Mouse (Mus musculus) hindbrain, embryonic 12.5 days (tissue): ENCODE data around the gene Olfr625-ps1. TPM values are rescaled to one million over a fixed set of nuclear protein-coding genes. Genes with fewer than 3 reads are reported as not detected.
"Not testable (repeated sequence)": the region's sequence is repeated elsewhere in the genome, so short reads cannot be mapped to it uniquely, and the experiment has no call there.

Experiments
- ATAC-seq: fragments of 200-750 bp; cut with Nextera tagmentation; 2 replicates; pipeline ENCODE4 v1.8.0; 2017; ENCODE audit warnings: moderate TSS enrichment; ENCODE audit not compliant: low FRiP score
- H3K27ac ChIP-seq: fragments of 300-500 bp; sonication (generic); 2 replicates; pipeline ENCODE4 v1.5.1; 2016; ENCODE audit warnings: mild to moderate bottlenecking
- H3K27me3 ChIP-seq: fragments of 300-500 bp; sonication (generic); 2 replicates; pipeline ENCODE4 v1.6.1; 2016; ENCODE audit warnings: mild to moderate bottlenecking
- H3K36me3 ChIP-seq: fragments of 300-500 bp; sonication (generic); 2 replicates; pipeline ENCODE4 v1.6.1; 2016; ENCODE audit warnings: mild to moderate bottlenecking
- H3K4me1 ChIP-seq: fragments of 300-500 bp; sonication (generic); 2 replicates; pipeline ENCODE4 v1.6.1; 2016
- H3K4me2 ChIP-seq: fragments of 300-500 bp; sonication (generic); replicated peaks from 2 replicates; pipeline ENCODE4 v1.6.1; 2016; ENCODE audit warnings: mild to moderate bottlenecking
- H3K4me3 ChIP-seq: fragments of 300-500 bp; sonication (generic); 2 replicates; pipeline ENCODE4 v1.5.1; 2016; ENCODE audit warnings: mild to moderate bottlenecking
- H3K9ac ChIP-seq: fragments of 300-500 bp; sonication (generic); 2 replicates; pipeline ENCODE4 v1.6.1; 2016; ENCODE audit warnings: mild to moderate bottlenecking, moderate library complexity
- H3K9me3 ChIP-seq: fragments of 300-500 bp; sonication (generic); replicated peaks from 2 replicates; pipeline ENCODE4 v1.6.1; 2016; ENCODE audit warnings: mild to moderate bottlenecking
- WGBS: fragments of 180-500 bp; shearing (Covaris S2); methylation state at CpG from one replicate; pipeline ENCODE4 v1.1.7; 2016; 5-methylcytosine and 5-hydroxymethylcytosine counted together
- polyA plus RNA-seq: library from polyadenylated mRNA; unstranded; fragments of >200 nt; fragmentation: Nextera tagmentation; extraction: Ambion mirVana; gene quantifications from 2 replicates; pipeline ENCODE4 v1.2.1, GENCODE M21; 2016

Gene Olfr625-ps1
- not detected in 2 replicates for polyA plus RNA-seq

DNA sequence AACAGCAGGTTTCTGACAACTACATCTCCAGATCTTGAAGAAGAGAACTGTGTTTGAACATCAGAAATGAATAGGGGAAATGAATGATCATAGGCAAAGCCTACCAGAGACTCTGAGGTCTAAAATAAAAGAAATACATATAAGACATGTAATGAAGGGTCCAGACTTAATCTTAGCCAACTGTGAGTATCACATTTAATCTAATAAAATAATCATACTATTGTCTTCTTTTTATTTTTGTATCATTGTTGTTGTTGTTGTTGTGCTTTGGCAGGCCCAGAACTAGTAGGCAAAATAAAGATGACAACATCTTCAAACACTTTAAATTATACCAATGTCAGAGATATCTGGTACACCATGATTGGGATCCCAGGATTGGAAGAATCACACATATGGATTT is at the start of gene Olfr625-ps1:
TSS of gene Olfr625-ps1 (plus strand) at position 301 of the 400 bp plus-strand sequence.
- Histone ChIP-seq H3K27me3 (no peaks in the 10 kb centered on the region), H3K9me3 (no peaks in the 10 kb centered on the region), H3K9ac (no peak within 1 kb of the TSS), H3K4me3 (no peak within 1 kb of the TSS), H3K4me2 (no peak within 1 kb of the TSS), H3K4me1 (no peaks in the 10 kb centered on the region), H3K36me3 (no peaks in the 10 kb centered on the region), H3K27ac (no peak within 1 kb of the TSS)
- no peak for ATAC-seq

DNA sequence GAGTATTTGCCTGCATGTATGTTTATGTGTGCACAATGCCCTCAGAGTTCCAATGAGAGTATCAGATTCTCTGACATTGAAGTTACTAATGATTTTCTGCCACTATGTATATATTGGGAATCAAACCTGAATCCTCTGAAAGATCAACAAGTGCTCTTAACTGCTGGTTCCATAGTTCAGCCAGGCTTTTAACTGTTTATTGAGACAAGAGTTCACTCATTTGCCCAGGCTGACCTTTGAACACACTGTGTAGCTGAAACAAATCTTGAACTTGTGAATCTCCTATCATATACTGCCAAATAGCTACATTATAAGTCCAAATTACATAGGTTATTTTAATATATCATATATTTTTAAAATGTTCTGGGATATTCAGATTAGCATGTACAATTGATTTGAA is 45.7 kb upstream of the Olfr625-ps1 start:
- Histone ChIP-seq H3K4me3 (no peak overlapping the region), H3K4me2 (no peak overlapping the region), H3K4me1 (no peaks in the 10 kb centered on the region), H3K27me3 (no peaks in the 10 kb centered on the region), H3K9me3 (no peaks in the 10 kb centered on the region), H3K27ac (no peak overlapping the region), H3K36me3 (no peaks in the 10 kb centered on the region), H3K9ac (no peak overlapping the region)
- ATAC-seq = no peak

DNA sequence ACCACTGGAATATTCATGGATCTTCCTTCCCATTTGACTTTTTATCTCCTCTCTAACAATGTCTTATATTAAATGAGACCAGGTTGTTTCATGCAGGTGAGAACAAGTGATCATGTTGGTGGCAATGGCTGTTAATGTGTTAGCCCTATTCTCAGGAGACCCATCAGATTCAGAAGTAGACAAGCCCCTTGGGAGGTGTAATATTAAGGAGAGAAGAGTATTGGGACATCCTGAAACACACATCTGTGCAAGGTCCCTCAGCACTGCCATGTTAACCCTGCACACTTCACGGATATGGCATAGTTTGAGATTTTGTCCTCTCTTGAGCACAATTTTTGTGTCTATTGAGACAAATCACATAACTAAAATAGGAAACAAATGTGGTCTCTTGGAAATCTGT is 39.9 kb upstream of the Olfr625-ps1 start, which contains the start of gene Olfr622:
TSS of gene Olfr622 (minus strand) at position 101 of the 400 bp plus-strand sequence.
- 79% methylated on average over 1 of the region's 1 CpGs for WGBS
- no peak for ATAC-seq
- Histone ChIP-seq H3K9me3 (no peaks in the 10 kb centered on the region), H3K4me2 (no peak within 1 kb of the TSS), H3K4me1 (no peaks in the 10 kb centered on the region), H3K27me3 (no peaks in the 10 kb centered on the region), H3K4me3 (no peak within 1 kb of the TSS), H3K9ac (no peak within 1 kb of the TSS), H3K36me3 (no peaks in the 10 kb centered on the region), H3K27ac (no peak within 1 kb of the TSS)

DNA sequence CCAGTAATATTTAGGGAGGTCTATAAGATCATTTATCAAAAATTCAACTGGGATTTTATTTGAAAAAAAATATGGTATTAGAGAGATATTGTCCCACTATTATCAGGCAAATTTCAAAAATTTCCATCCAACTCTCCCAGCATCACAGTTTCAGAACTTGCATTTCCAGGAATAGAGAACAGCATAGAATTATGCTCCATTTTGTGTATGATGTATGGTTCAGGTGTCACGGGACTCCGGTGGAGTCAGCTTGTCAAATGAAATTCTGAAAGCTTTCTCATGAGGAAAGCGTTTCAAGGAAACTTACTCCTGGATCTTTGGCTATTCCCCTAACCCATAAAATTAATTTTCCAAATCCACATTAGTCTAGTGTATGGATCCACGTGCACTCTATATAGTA is 38.5 kb upstream of the Olfr625-ps1 start:
- 93% methylated on average over 4 of the region's 4 CpGs for WGBS
- H3K36me3 ChIP-seq = no peaks in the 10 kb centered on the region
- no peak overlapping the region for H3K4me2 ChIP-seq

DNA sequence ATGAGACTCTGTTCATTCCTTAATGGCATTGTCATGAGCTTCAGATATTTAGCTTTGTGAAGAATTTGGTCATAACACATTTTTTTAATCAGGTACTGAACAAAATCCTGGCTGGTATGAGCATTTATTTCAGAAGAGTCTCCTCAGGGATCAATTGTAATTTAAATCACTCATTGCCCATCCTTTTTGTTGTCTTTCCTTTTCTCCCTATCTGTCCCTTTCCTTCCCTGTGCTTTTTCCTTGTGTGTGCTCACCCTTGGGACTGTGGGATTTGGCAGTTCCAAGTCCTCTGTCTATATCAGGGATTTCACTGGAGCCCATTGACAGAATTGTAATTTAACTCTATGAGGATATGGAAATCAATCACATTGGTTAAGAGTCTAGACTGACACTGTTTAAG is 18.9 kb upstream of the Olfr625-ps1 start, which contains the start of gene Olfr623:
TSS of gene Olfr623 (minus strand) at position 101 of the 400 bp plus-strand sequence.
- no peaks in the 10 kb centered on the region for H3K4me1 ChIP-seq
- no peak for ATAC-seq
- no peaks in the 10 kb centered on the region for H3K27me3 ChIP-seq
- no peaks in the 10 kb centered on the region for H3K36me3 ChIP-seq
- no peak within 1 kb of the TSS for H3K4me2 ChIP-seq
- no peak within 1 kb of the TSS for H3K27ac ChIP-seq
- no peak within 1 kb of the TSS for H3K9ac ChIP-seq
- no peak within 1 kb of the TSS for H3K4me3 ChIP-seq
- no peaks in the 10 kb centered on the region for H3K9me3 ChIP-seq

More for the DNA sequence above, 38.5 kb upstream of the Olfr625-ps1 start:
- Histone ChIP-seq H3K9ac (no peak overlapping the region), H3K9me3 (no peaks in the 10 kb centered on the region), H3K27me3 (no peaks in the 10 kb centered on the region), H3K4me3 (no peak overlapping the region), H3K27ac (no peak overlapping the region), H3K4me1 (no peaks in the 10 kb centered on the region)
- ATAC-seq = no peak

DNA sequence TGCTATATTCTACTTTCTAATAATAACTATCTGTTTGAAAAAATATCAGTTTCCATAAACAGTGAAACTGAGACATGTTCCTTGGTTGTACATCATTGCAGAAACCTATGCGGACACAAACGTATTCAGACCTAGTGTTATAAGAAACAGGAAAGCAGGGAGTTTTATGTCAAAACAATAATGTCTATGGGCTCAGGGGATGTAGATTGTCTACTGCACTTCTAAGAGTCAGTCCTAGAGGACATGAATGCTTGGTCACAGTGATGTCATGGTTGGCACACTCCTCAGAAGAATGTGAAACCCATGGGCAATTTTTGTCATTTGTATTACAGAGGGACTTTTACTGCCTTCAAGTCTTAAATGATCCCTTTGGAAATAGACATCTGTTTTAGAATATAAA is 11.4 kb upstream of the Olfr625-ps1 start, which contains the start of gene Olfr624:
TSS of gene Olfr624 (minus strand) at position 101 of the 400 bp plus-strand sequence.
- H3K27ac ChIP-seq = no peak within 1 kb of the TSS
- no peak for ATAC-seq
- no peaks in the 10 kb centered on the region for H3K9me3 ChIP-seq
- 96% methylated on average over 2 of the region's 2 CpGs for WGBS
- H3K36me3 ChIP-seq = no peaks in the 10 kb centered on the region
- H3K4me2 ChIP-seq = no peak within 1 kb of the TSS
- no peaks in the 10 kb centered on the region for H3K4me1 ChIP-seq
- no peak within 1 kb of the TSS for H3K9ac ChIP-seq
- no peak within 1 kb of the TSS for H3K4me3 ChIP-seq
- H3K27me3 ChIP-seq = no peaks in the 10 kb centered on the region

DNA sequence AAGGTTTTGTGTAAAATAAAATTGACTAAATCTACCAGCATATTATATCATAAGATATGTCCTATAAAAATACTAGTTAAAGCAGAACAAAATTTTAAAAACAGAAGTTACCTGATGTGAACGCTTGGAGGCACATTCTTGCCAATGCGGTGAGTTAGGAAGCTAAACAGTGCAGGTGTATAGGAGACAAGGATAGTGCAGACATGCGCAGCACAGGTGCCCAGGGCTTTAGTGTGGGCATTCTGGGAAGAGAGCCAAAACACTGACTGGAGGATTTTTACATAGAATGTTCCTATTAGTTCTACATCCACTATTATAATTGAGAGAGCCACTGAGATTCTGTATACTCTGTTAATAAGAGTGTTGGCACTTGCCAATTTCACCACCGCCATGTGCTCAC is 16.9 kb downstream of the Olfr625-ps1 start:
- H3K27ac ChIP-seq = no peak overlapping the region
- no peaks in the 10 kb centered on the region for H3K36me3 ChIP-seq
- no peak overlapping the region for H3K4me2 ChIP-seq
- ATAC-seq = no peak
- no peak overlapping the region for H3K9ac ChIP-seq
- no peaks in the 10 kb centered on the region for H3K9me3 ChIP-seq
- no peaks in the 10 kb centered on the region for H3K27me3 ChIP-seq
- no peaks in the 10 kb centered on the region for H3K4me1 ChIP-seq
- 92% methylated on average over 4 of the region's 4 CpGs for WGBS
- no peak overlapping the region for H3K4me3 ChIP-seq

DNA sequence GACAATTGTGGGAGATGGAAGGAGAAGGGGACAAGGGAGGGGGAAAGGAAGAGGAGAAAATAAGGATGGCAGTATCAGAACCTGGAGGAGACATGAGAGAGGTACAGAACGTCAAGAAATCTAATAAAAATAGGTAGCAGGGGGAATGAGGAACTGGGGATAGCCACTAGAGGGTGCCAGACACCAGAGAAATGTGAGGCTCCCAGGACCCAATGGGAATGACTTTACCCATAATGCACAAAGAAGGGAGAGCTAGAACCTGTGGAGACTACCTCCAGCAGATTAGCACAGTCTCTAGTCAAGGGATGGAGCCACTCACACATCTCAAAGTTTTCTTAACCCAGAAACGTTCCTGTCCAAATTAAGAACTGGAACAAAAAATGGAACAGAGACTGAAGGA is 29.5 kb downstream of the Olfr625-ps1 start:
- H3K4me2 ChIP-seq = no peak overlapping the region
- no peaks in the 10 kb centered on the region for H3K27me3 ChIP-seq
- 35% methylated on average over 2 of the region's 2 CpGs for WGBS
- no peak overlapping the region for H3K9ac ChIP-seq
- H3K4me3 ChIP-seq = no peak overlapping the region
- no peaks in the 10 kb centered on the region for H3K9me3 ChIP-seq
- no peaks in the 10 kb centered on the region for H3K36me3 ChIP-seq
- no peak overlapping the region for H3K27ac ChIP-seq
- ATAC-seq = no peak
- no peaks in the 10 kb centered on the region for H3K4me1 ChIP-seq

DNA sequence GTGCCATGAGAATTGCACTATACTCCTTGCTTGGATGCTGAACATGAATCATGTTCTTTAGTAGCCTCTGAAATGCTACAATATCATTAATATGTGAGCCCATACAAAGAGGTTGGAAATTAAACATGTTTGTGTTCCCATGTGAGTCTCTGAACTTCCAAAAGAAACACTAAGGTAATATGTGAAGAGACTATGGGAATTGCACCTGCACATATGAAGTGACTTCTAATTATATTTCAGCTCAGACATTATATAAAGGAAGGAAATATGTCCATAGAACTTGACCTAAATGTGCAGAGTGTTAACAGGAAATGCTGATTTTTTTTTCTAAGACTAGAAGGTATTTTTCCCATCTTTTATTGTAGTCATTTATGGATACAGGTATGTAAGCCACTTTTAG is 31.9 kb downstream of the Olfr625-ps1 start, which contains the start of gene Olfr243:
TSS of gene Olfr243 (plus strand) at position 301 of the 400 bp plus-strand sequence.
- Histone ChIP-seq H3K27me3 (no peaks in the 10 kb centered on the region), H3K9ac (no peak within 1 kb of the TSS), H3K27ac (no peak within 1 kb of the TSS), H3K36me3 (no peaks in the 10 kb centered on the region), H3K9me3 (no peaks in the 10 kb centered on the region), H3K4me3 (no peak within 1 kb of the TSS), H3K4me2 (no peak within 1 kb of the TSS), H3K4me1 (no peaks in the 10 kb centered on the region)
- ATAC-seq = no peak

DNA sequence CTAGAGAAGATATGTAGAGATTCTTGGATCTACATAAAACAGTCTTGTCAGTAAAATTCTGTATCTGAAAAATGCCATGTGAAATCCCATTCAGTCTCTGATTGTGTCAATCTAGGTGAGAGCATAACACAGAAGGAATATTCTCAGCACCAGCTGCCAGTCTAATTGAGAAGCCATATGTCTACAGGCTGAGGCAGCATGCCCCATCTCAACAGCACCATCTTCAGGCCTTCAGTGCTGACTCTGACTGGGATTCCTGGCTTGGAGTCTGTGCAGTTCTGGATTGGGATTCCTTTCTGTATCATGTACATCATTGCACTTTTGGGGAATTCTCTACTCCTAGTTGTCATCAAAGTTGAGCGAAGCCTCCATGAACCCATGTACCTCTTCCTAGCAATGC is 33.9 kb downstream of the Olfr625-ps1 start:
- ATAC-seq = not testable (repeated sequence)
- 93% methylated on average over 1 of the region's 1 CpGs for WGBS

DNA sequence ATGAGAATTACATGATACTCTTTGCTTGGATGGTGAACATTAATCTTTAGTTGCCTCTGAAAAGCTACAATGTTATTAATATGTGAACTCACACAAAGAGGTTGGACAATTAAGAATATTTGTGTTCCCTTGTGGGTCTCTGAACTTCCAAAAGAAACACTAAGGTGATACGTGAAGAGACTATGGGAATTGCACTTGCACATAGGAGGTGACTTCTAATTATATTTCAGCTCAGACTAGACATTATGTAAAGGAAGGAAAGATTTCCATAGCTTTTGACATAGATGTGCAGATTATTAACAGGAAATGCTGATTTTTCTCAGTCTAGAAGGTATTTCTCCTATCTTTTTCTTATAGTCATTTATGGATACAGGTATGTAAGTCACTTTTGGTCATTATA is 47.6 kb downstream of the Olfr625-ps1 start, which contains the start of gene Olfr628:
TSS of gene Olfr628 (plus strand) at position 301 of the 400 bp plus-strand sequence.
- no peaks in the 10 kb centered on the region for H3K36me3 ChIP-seq
- H3K4me1 ChIP-seq = no peaks in the 10 kb centered on the region
- no peak within 1 kb of the TSS for H3K27ac ChIP-seq
- no peaks in the 10 kb centered on the region for H3K27me3 ChIP-seq
- H3K9ac ChIP-seq = no peak within 1 kb of the TSS
- no peak within 1 kb of the TSS for H3K4me3 ChIP-seq
- WGBS = 95% methylated on average over 1 of the region's 1 CpGs
- H3K4me2 ChIP-seq = no peak within 1 kb of the TSS
- H3K9me3 ChIP-seq = no peaks in the 10 kb centered on the region
- no peak for ATAC-seq

More for the DNA sequence above, 33.9 kb downstream of the Olfr625-ps1 start:
- not testable (repeated sequence) for H3K4me2 ChIP-seq, H3K4me3 ChIP-seq, H3K9me3 ChIP-seq, H3K9ac ChIP-seq, H3K27me3 ChIP-seq, H3K36me3 ChIP-seq, H3K4me1 ChIP-seq, H3K27ac ChIP-seq
